Mouse (Mus musculus) layer of hippocampus, postnatal 36 days (tissue): ENCODE results near the gene Mrpl4. TPM values are rescaled to one million over a fixed set of nuclear protein-coding genes. Genes with fewer than 3 reads are reported as not detected.
"Not testable (repeated sequence)": the region's sequence is repeated elsewhere in the genome, so short reads cannot be mapped to it uniquely, and the experiment has no call there.

ENCODE experiments used
- DNase-seq, 2 experiments: peaks; one replicate each; pipeline ENCODE4 v3.0.0; 2022
- microRNA-seq, 2 experiments: library from miRNA; unstranded; fragments of <30 nt; microRNA quantifications; one replicate each; pipeline ENCODE4 v1.2.0; 2021
- total RNA-seq, 2 experiments: library from RNA; stranded (reverse); gene quantifications; 2 replicates each; pipeline ENCODE4 v1.2.3; 2021

The Mrpl4 gene
- total RNA-seq, 2 experiments from 2014 or later: 61.1 to 65.8 TPM

GRCm38 (mm10) chr9:21041308-21041707 lies 38.8 kb downstream of the Mrpl4 start:
- peak; percentile 73 to 77 for DNase-seq

- no peak for DNase-seq
These were observed 41.0 kb downstream of the Mrpl4 start for GRCm38 (mm10) chr9:21043563-21043962.

- DNase-seq: not testable (repeated sequence)
These were observed 42.2 kb downstream of the Mrpl4 start for GRCm38 (mm10) chr9:21044785-21045184.

- no peak for DNase-seq
These were observed 42.7 kb downstream of the Mrpl4 start for GRCm38 (mm10) chr9:21045235-21045634.

GRCm38 (mm10) chr9:21051578-21051977 lies 49.0 kb downstream of the Mrpl4 start:
- no peak for DNase-seq

Small RNA genes lying within 50 kb of the gene (microRNA-seq; reads per million reads assigned to microRNA genes)
- 0 reads per million in 2 experiments for gene Mir1900

Other genes with a start within 250 kb of the Mrpl4 start
- gene Col5a3, start 187.7 kb upstream of the Mrpl4 start, total RNA-seq: 1 to 10 TPM; 1.3 to 2.0 TPM
- not detected for gene Rdh8, start 184.2 kb upstream of the Mrpl4 start, total RNA-seq
- 10 to 100 TPM; 68.4 to 69.6 TPM for gene A230050P20Rik, start 134.1 kb upstream of the Mrpl4 start, total RNA-seq
- gene Angptl6, start 123.0 kb upstream of the Mrpl4 start, total RNA-seq: 1 to 10 TPM; 9.8 to 9.9 TPM
- gene Ppan, start 114.6 kb upstream of the Mrpl4 start, total RNA-seq: 10 to 100 TPM; 19.8 to 24.9 TPM
- 100 to 1,000 TPM; 120 to 127 TPM for gene Eif3g, start 104.1 kb upstream of the Mrpl4 start, total RNA-seq
- 10 to 100 TPM; 34.0 to 35.1 TPM for gene Dnmt1, start 42.9 kb upstream of the Mrpl4 start, total RNA-seq
- gene S1pr2, start 26.0 kb upstream of the Mrpl4 start, total RNA-seq: 1 to 10 TPM; 1.2 to 2.8 TPM
- 1 to 10 TPM; 1.9 to 3.6 TPM for gene Icam1, start 13.2 kb downstream of the Mrpl4 start, total RNA-seq
- 1 to 10 TPM in 1 of 2 experiments, under 1 TPM in 1; 0.63 to 1.2 TPM for gene Icam4, start 26.6 kb downstream of the Mrpl4 start, total RNA-seq
- gene Icam5, start 29.3 kb downstream of the Mrpl4 start, total RNA-seq: 100 to 1,000 TPM; 360 to 373 TPM
- not detected for gene Zglp1, start 64.4 kb downstream of the Mrpl4 start, total RNA-seq
- gene Gm49373, start 70.4 kb downstream of the Mrpl4 start, total RNA-seq: 1 to 10 TPM; 2.5 to 2.9 TPM
- 10 to 100 TPM; 56.0 to 64.5 TPM for gene Fdx1l, start 70.9 kb downstream of the Mrpl4 start, total RNA-seq
- 1 to 10 TPM; 4.8 to 5.0 TPM for gene Gm38431, start 89.3 kb downstream of the Mrpl4 start, total RNA-seq
- gene Raver1, start 89.3 kb downstream of the Mrpl4 start, total RNA-seq: 10 to 100 TPM; 29.9 to 31.5 TPM
- 10 to 100 TPM; 14.6 to 18.0 TPM for gene Tyk2, start 128.5 kb downstream of the Mrpl4 start, total RNA-seq
- 100 to 1,000 TPM; 142 to 150 TPM for gene Cdc37, start 147.2 kb downstream of the Mrpl4 start, total RNA-seq
- gene Pde4a, start 163.0 kb downstream of the Mrpl4 start, total RNA-seq: 10 to 100 TPM; 84.2 to 86.8 TPM
- gene Keap1, start 236.6 kb downstream of the Mrpl4 start, total RNA-seq: 10 to 100 TPM; 57.2 to 58.1 TPM
- gene S1pr5, start 245.7 kb downstream of the Mrpl4 start, total RNA-seq: 10 to 100 TPM; 11.1 to 11.2 TPM